Mouse (Mus musculus) gastrocnemius, postnatal 4 days (tissue): ENCODE results near the gene Trpm7. TPM values are rescaled to one million over a fixed set of nuclear protein-coding genes. Genes with fewer than 3 reads are reported as not detected.

Source experiments
- DNase-seq, 2 experiments: peaks; one replicate each; pipeline ENCODE4 v3.0.0; 2021 to 2022; ENCODE audit warnings: low spot score in 2 of 2, mixed read lengths in 2 of 2
- total RNA-seq, 2 experiments: library from RNA; stranded (reverse); gene quantifications; 2 replicates each; pipeline ENCODE4 v1.2.3; 2021

The Trpm7 gene
- total RNA-seq, 2 experiments from 2014 or later: 43.6 to 53.5 TPM

- DNase-seq: no peak
Measured at GRCm38 (mm10) chr2:126817414-126817813, 58.6 kb downstream of the Trpm7 start.

GRCm38 (mm10) chr2:126816644-126817347, 59.2 kb downstream of the Trpm7 start:
- no peak for DNase-seq

- DNase-seq: no peak
Measured at GRCm38 (mm10) chr2:126815822-126816221, 60.2 kb downstream of the Trpm7 start.

GRCm38 (mm10) chr2:126801980-126802379, 74.0 kb downstream of the Trpm7 start:
- no peak for DNase-seq

- no peak for DNase-seq
Measured at GRCm38 (mm10) chr2:126798455-126798854, 77.6 kb downstream of the Trpm7 start.

GRCm38 (mm10) chr2:126795708-126796107, 80.3 kb downstream of the Trpm7 start:
- DNase-seq: no peak

- no peak for DNase-seq
Measured at GRCm38 (mm10) chr2:126792611-126793010, 83.4 kb downstream of the Trpm7 start.

- no peak for DNase-seq
Measured at GRCm38 (mm10) chr2:126787721-126788342, 88.2 kb downstream of the Trpm7 start.

- DNase-seq: no peak
Measured at GRCm38 (mm10) chr2:126783370-126783769, 92.7 kb downstream of the Trpm7 start, which contains the start of gene Usp50. Gene Usp50 (minus strand): TSS chr2:126783470.

- DNase-seq: peak; percentile 37 to 70
Measured at GRCm38 (mm10) chr2:126782433-126782832, 93.6 kb downstream of the Trpm7 start.

GRCm38 (mm10) chr2:126781478-126781877, 94.6 kb downstream of the Trpm7 start:
- DNase-seq: no peak

- DNase-seq: no peak
Measured at GRCm38 (mm10) chr2:126780286-126780685, 95.7 kb downstream of the Trpm7 start.

- no peak for DNase-seq
Measured at GRCm38 (mm10) chr2:126778806-126779205, 97.2 kb downstream of the Trpm7 start.

- DNase-seq: no peak
Measured at GRCm38 (mm10) chr2:126776416-126776815, 99.6 kb downstream of the Trpm7 start.

GRCm38 (mm10) chr2:126775951-126776350, 100.1 kb downstream of the Trpm7 start:
- no peak for DNase-seq

- DNase-seq: no peak
Measured at GRCm38 (mm10) chr2:126772217-126772616, 103.8 kb downstream of the Trpm7 start.

GRCm38 (mm10) chr2:126769431-126770181, 106.4 kb downstream of the Trpm7 start:
- no peak for DNase-seq

GRCm38 (mm10) chr2:126768194-126768593, 107.8 kb downstream of the Trpm7 start:
- no peak for DNase-seq

GRCm38 (mm10) chr2:126767599-126767998, 108.4 kb downstream of the Trpm7 start:
- DNase-seq: no peak

- DNase-seq: no peak
Measured at GRCm38 (mm10) chr2:126765867-126766582, 110.0 kb downstream of the Trpm7 start.

GRCm38 (mm10) chr2:126759351-126759750, 116.7 kb downstream of the Trpm7 start:
- DNase-seq: no peak
